Mouse (Mus musculus): ENCODE measurements around the gene Sertm1. TPM values are rescaled to one million over a fixed set of nuclear protein-coding genes. Genes with fewer than 3 reads are reported as not detected.

Gene Sertm1
- total and polyA plus RNA-seq, 3 experiments = 0.05 TPM; not detected in 2

GRCm38 (mm10) chr3:54914845-54915642 lies 643 bp downstream of the Sertm1 start:
- no peak for ATAC-seq (ENCODE audit: extremely low read depth, insufficient number of reproducible peaks, low FRiP score, poor library complexity, severe bottlenecking)
- no peak for TF ChIP-seq GATA2 (IDR thresholded peaks at IDR 0.05; ENCODE audit: borderline replicate concordance, low read depth, low read length)
- no peak for TF ChIP-seq TAL1 (conservative IDR thresholded peaks at IDR 0.05; ENCODE audit: low read depth, low read length)
- TF ChIP-seq GATA1 (IDR thresholded peaks at IDR 0.05; ENCODE audit: borderline replicate concordance, low read length) = no peak
- no peak for TF ChIP-seq CTCF (IDR thresholded peaks at IDR 0.05; ENCODE audit: low read depth, low read length)
- Histone ChIP-seq H3K4me3 (ENCODE audit: low read depth, low read length) (no peak overlapping the region), H3K9me3 (replicated peaks) (peaks cover 12% of the 10 kb centered on the region), H3K27me3 (ENCODE audit: insufficient read depth, low read length) (no peaks in the 10 kb centered on the region), H3K36me3 (replicated peaks) (no peaks in the 10 kb centered on the region), H3K4me1 (ENCODE audit: insufficient read depth, low read depth, low read length) (no peaks in the 10 kb centered on the region)
- DNase-seq (ENCODE audit: low spot score) = no peak

GRCm38 (mm10) chr3:54908878-54909277 lies 6.8 kb downstream of the Sertm1 start:
- no peak for TF ChIP-seq GATA1 (IDR thresholded peaks at IDR 0.05; ENCODE audit: borderline replicate concordance, low read length)
- ATAC-seq (ENCODE audit: extremely low read depth, insufficient number of reproducible peaks, low FRiP score, poor library complexity, severe bottlenecking) (no peak), DNase-seq (ENCODE audit: low spot score) (no peak)
- no peaks in the 10 kb centered on the region for H3K27me3 ChIP-seq (ENCODE audit: insufficient read depth, low read length)
- no peaks in the 10 kb centered on the region for H3K9me3 ChIP-seq (replicated peaks)
- H3K4me3 ChIP-seq (ENCODE audit: low read depth, low read length) = no peak overlapping the region
- no peaks in the 10 kb centered on the region for H3K36me3 ChIP-seq (replicated peaks)
- H3K4me1 ChIP-seq (ENCODE audit: insufficient read depth, low read depth, low read length) = no peaks in the 10 kb centered on the region

GRCm38 (mm10) chr3:54897974-54898373 lies 17.7 kb downstream of the Sertm1 start:
- no peak for TF ChIP-seq GATA1 (IDR thresholded peaks at IDR 0.05; ENCODE audit: borderline replicate concordance, low read length)
- no peak for ATAC-seq (ENCODE audit: extremely low read depth, insufficient number of reproducible peaks, low FRiP score, poor library complexity, severe bottlenecking)
- Histone ChIP-seq H3K4me3 (ENCODE audit: low read depth, low read length) (no peak overlapping the region), H3K27me3 (ENCODE audit: insufficient read depth, low read length) (no peaks in the 10 kb centered on the region), H3K9me3 (replicated peaks) (peaks cover 5% of the 10 kb centered on the region), H3K4me1 (ENCODE audit: insufficient read depth, low read depth, low read length) (no peaks in the 10 kb centered on the region), H3K36me3 (replicated peaks) (no peaks in the 10 kb centered on the region)
- DNase-seq (ENCODE audit: low spot score) = no peak

GRCm38 (mm10) chr3:54894891-54895290 lies 20.8 kb downstream of the Sertm1 start:
- H3K27me3 ChIP-seq (ENCODE audit: insufficient read depth, low read length) = no peaks in the 10 kb centered on the region
- no peaks in the 10 kb centered on the region for H3K4me1 ChIP-seq (ENCODE audit: insufficient read depth, low read depth, low read length)
- H3K36me3 ChIP-seq (replicated peaks) = no peaks in the 10 kb centered on the region
- DNase-seq (ENCODE audit: low spot score) (no peak), ATAC-seq (ENCODE audit: extremely low read depth, insufficient number of reproducible peaks, low FRiP score, poor library complexity, severe bottlenecking) (no peak)
- no peak overlapping the region for H3K4me3 ChIP-seq (ENCODE audit: low read depth, low read length)
- TF ChIP-seq TAL1 (conservative IDR thresholded peaks at IDR 0.05; ENCODE audit: low read depth, low read length) (no peak), POLR2AphosphoS5 (IDR thresholded peaks at IDR 0.05; ENCODE audit: insufficient replicate concordance, low read depth, low read length) (no peak), GATA1 (IDR thresholded peaks at IDR 0.05; ENCODE audit: borderline replicate concordance, low read length) (no peak), CTCF (IDR thresholded peaks at IDR 0.05; ENCODE audit: low read depth, low read length) (no peak), GATA2 (IDR thresholded peaks at IDR 0.05; ENCODE audit: borderline replicate concordance, low read depth, low read length) (no peak)
- H3K9me3 ChIP-seq (replicated peaks) = peaks cover 7% of the 10 kb centered on the region

- DNase-seq (ENCODE audit: low spot score) (no peak), ATAC-seq (ENCODE audit: extremely low read depth, insufficient number of reproducible peaks, low FRiP score, poor library complexity, severe bottlenecking) (no peak)
- no peaks in the 10 kb centered on the region for H3K36me3 ChIP-seq (replicated peaks)
- H3K9me3 ChIP-seq (replicated peaks) = peaks cover 2% of the 10 kb centered on the region; the same call in 1 of the 2 replicates
- H3K27me3 ChIP-seq (ENCODE audit: insufficient read depth, low read length) = no peaks in the 10 kb centered on the region
- H3K4me3 ChIP-seq (ENCODE audit: low read depth, low read length) = no peak overlapping the region
- TF ChIP-seq CTCF (IDR thresholded peaks at IDR 0.05; ENCODE audit: low read depth, low read length) (no peak), GATA1 (IDR thresholded peaks at IDR 0.05; ENCODE audit: borderline replicate concordance, low read length) (no peak), GATA2 (IDR thresholded peaks at IDR 0.05; ENCODE audit: borderline replicate concordance, low read depth, low read length) (no peak), POLR2AphosphoS5 (IDR thresholded peaks at IDR 0.05; ENCODE audit: insufficient replicate concordance, low read depth, low read length) (no peak)
- no peaks in the 10 kb centered on the region for H3K4me1 ChIP-seq (ENCODE audit: insufficient read depth, low read depth, low read length)
Observed at GRCm38 (mm10) chr3:54892218-54892617, 23.5 kb downstream of the Sertm1 start.

- no peak for TF ChIP-seq POLR2AphosphoS5 (IDR thresholded peaks at IDR 0.05; ENCODE audit: insufficient replicate concordance, low read depth, low read length)
- TF ChIP-seq TAL1 (conservative IDR thresholded peaks at IDR 0.05; ENCODE audit: low read depth, low read length) = no peak
- no peak for TF ChIP-seq GATA2 (IDR thresholded peaks at IDR 0.05; ENCODE audit: borderline replicate concordance, low read depth, low read length)
- no peak for TF ChIP-seq CTCF (IDR thresholded peaks at IDR 0.05; ENCODE audit: low read depth, low read length)
- TF ChIP-seq GATA1 (IDR thresholded peaks at IDR 0.05; ENCODE audit: borderline replicate concordance, low read length) = no peak
- H3K4me3 ChIP-seq (ENCODE audit: low read depth, low read length) = no peak overlapping the region
- ATAC-seq (ENCODE audit: extremely low read depth, insufficient number of reproducible peaks, low FRiP score, poor library complexity, severe bottlenecking) (no peak), DNase-seq (ENCODE audit: low spot score) (no peak)
- H3K36me3 ChIP-seq (replicated peaks) = no peaks in the 10 kb centered on the region
- no peaks in the 10 kb centered on the region for H3K27me3 ChIP-seq (ENCODE audit: insufficient read depth, low read length)
- H3K9me3 ChIP-seq (replicated peaks) = 0 out of 2 replicates have a peak, but pooled peaks cover 4% of the 10 kb centered on the region
- H3K4me1 ChIP-seq (ENCODE audit: insufficient read depth, low read depth, low read length) = no peaks in the 10 kb centered on the region
Observed at GRCm38 (mm10) chr3:54886501-54886900, 29.2 kb downstream of the Sertm1 start.

Other genes with a start within 250 kb of the Sertm1 start
- 213 and 256 TPM in 2 replicates for gene Supt20, start 223.1 kb downstream of the Sertm1 start, total RNA-seq (2014; fragmentation: Nextera tagmentation)
- 72.5 and 82.0 TPM in 2 replicates for gene Supt20, start 223.1 kb downstream of the Sertm1 start, total RNA-seq (2017)
- gene Supt20, start 223.1 kb downstream of the Sertm1 start, polyA plus RNA-seq (2012) = 5.1 and 7.8 TPM in 2 replicates
- gene Gm21958, start 201.5 kb downstream of the Sertm1 start, total RNA-seq (2014; fragmentation: Nextera tagmentation) = not detected in 2 replicates
- gene Gm21958, start 201.5 kb downstream of the Sertm1 start, total RNA-seq (2017) = not detected in 2 replicates
- gene Gm21958, start 201.5 kb downstream of the Sertm1 start, polyA plus RNA-seq (2012) = not detected in 2 replicates
- 207 and 225 TPM in 2 replicates for gene Exosc8, start 180.5 kb downstream of the Sertm1 start, total RNA-seq (2014; fragmentation: Nextera tagmentation)
- gene Exosc8, start 180.5 kb downstream of the Sertm1 start, total RNA-seq (2017) = 255 and 274 TPM in 2 replicates
- gene Exosc8, start 180.5 kb downstream of the Sertm1 start, polyA plus RNA-seq (2012) = 49.4 and 57.9 TPM in 2 replicates
- 26.1 and 33.9 TPM in 2 replicates for gene Alg5, start 180.3 kb downstream of the Sertm1 start, total RNA-seq (2014; fragmentation: Nextera tagmentation)
- gene Alg5, start 180.3 kb downstream of the Sertm1 start, total RNA-seq (2017) = 20.3 and 22.5 TPM in 2 replicates
- gene Alg5, start 180.3 kb downstream of the Sertm1 start, polyA plus RNA-seq (2012) = 1.7 and 1.8 TPM in 2 replicates
- not detected in 2 replicates for gene Smad9, start 160.3 kb downstream of the Sertm1 start, total RNA-seq (2014; fragmentation: Nextera tagmentation)
- 0.05 TPM in 1 of 2 replicates, not detected in the other for gene Smad9, start 160.3 kb downstream of the Sertm1 start, total RNA-seq (2017)
- not detected in 2 replicates for gene Smad9, start 160.3 kb downstream of the Sertm1 start, polyA plus RNA-seq (2012)
- 9.9 and 25.2 TPM in 2 replicates for gene Rfxap, start 108.1 kb downstream of the Sertm1 start, total RNA-seq (2014; fragmentation: Nextera tagmentation)
- 60.2 and 60.8 TPM in 2 replicates for gene Rfxap, start 108.1 kb downstream of the Sertm1 start, total RNA-seq (2017)
- 97.5 and 128 TPM in 2 replicates for gene Rfxap, start 108.1 kb downstream of the Sertm1 start, polyA plus RNA-seq (2012)
- not detected in 2 replicates for gene Ccna1, start 139.6 kb upstream of the Sertm1 start, total RNA-seq (2014; fragmentation: Nextera tagmentation)
- gene Ccna1, start 139.6 kb upstream of the Sertm1 start, total RNA-seq (2017) = 0.23 TPM in 1 of 2 replicates, not detected in the other
- not detected in 2 replicates for gene Ccna1, start 139.6 kb upstream of the Sertm1 start, polyA plus RNA-seq (2012)
- gene Spg20, start 196.2 kb upstream of the Sertm1 start, total RNA-seq (2014; fragmentation: Nextera tagmentation) = 23.4 and 26.4 TPM in 2 replicates
- gene Spg20, start 196.2 kb upstream of the Sertm1 start, total RNA-seq (2017) = 18.8 and 20.9 TPM in 2 replicates
- 10.3 and 11.3 TPM in 2 replicates for gene Spg20, start 196.2 kb upstream of the Sertm1 start, polyA plus RNA-seq (2012)
- 0.30 TPM in 1 of 2 replicates, not detected in the other for gene Ccdc169, start 221.5 kb upstream of the Sertm1 start, total RNA-seq (2014; fragmentation: Nextera tagmentation)
- 0.11 and 0.17 TPM in 2 replicates for gene Ccdc169, start 221.5 kb upstream of the Sertm1 start, total RNA-seq (2017)
- not detected in 2 replicates for gene Ccdc169, start 221.5 kb upstream of the Sertm1 start, polyA plus RNA-seq (2012)